Mouse (Mus musculus): ENCODE measurements at regions not wholly inside any gene's neighbourhood (a gene's known extent, or its start where the extent isn't known, plus 50 kb on each side); places are given as distances from the start of the nearest gene placed in this dataset.

DNA sequence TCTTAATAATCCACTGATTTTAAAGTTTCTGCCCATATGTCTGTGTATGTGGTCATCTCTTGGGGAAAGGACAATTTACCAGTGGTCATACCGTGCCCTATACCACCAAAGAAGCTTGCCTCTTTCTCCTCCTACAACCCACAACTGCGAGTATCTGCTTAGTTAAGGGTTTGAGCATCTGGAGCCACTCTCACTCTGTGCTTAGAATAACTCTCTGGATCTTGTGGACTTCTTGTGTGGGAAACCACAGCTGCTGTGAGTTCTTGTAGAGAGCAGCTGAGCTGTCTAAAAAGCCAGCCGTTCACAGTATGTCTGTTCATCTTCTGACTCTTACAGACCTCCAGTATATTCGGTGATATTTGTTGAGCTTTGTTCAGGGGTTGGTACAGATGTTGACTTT lies 342.0 kb downstream of the Rergl start:
- TF ChIP-seq POLR2A (IDR thresholded peaks at IDR 0.05; ENCODE audit: control insufficient read depth in 1 of 2, insufficient read depth in 1 of 2, low read depth in 1 of 2, low read length in 2 of 2, poor library complexity in 1 of 2) (no peak), GATA1 (IDR thresholded peaks at IDR 0.05; ENCODE audit: low read depth, low read length) (no peak), EP300 (IDR thresholded peaks at IDR 0.05; ENCODE audit: low read depth in 1 of 2, low read length in 2 of 2) (no peak), CTCF (IDR thresholded peaks at IDR 0.05 in 2 of 3, conservative IDR thresholded peaks at IDR 0.05 in 1 of 3; ENCODE audit: control insufficient read depth in 1 of 3, insufficient read depth in 1 of 3, low read depth in 2 of 3, low read length in 3 of 3, poor library complexity in 1 of 3, severe bottlenecking in 1 of 3) (no peak), MEF2A (IDR thresholded peaks at IDR 0.05; ENCODE audit: extremely low read depth, insufficient replicate concordance, low read depth, low read length, poor library complexity, severe bottlenecking) (no peak)

Data from MEL (cell line).